Mouse (Mus musculus): ENCODE data around the gene Gm20388. TPM values are rescaled to one million over a fixed set of nuclear protein-coding genes. Genes with fewer than 3 reads are reported as not detected.
A peak's percentile ranks its signal among the peaks of the same experiment; 100 is the strongest.

Gene Gm20388
- polyA plus RNA-seq, 1 experiment from 2014 or later: 3.6 TPM

- Histone ChIP-seq H3K4me1 (peaks cover 85% of the 10 kb centered on the region), H3K27ac (replicated peaks) (peak overlapping the region; percentile 85), H3K27me3 (replicated peaks; ENCODE audit: low read depth, poor library complexity, severe bottlenecking) (peaks cover 40% of the 10 kb centered on the region), H3K4me3 (peak overlapping the region; percentile 11; the same call in 1 of the 2 replicates), H3K9me3 (no peaks in the 10 kb centered on the region), H3K36me3 (replicated peaks) (no peaks in the 10 kb centered on the region)
- peak; percentile 59 for DNase-seq (ENCODE audit: low spot score)
- WGBS: 30% methylated on average over 5 of the region's 5 CpGs
These were observed 371.8 kb downstream of the Gm20388 start for GRCm38 (mm10) chr8:120282465-120282864.

GRCm38 (mm10) chr8:120284265-120284664 lies 373.6 kb downstream of the Gm20388 start:
- DNase-seq (ENCODE audit: low spot score): no peak
- Histone ChIP-seq H3K4me3 (peak overlapping the region; percentile 25; the same call in 1 of the 2 replicates), H3K9me3 (no peaks in the 10 kb centered on the region), H3K4me1 (peaks cover 85% of the 10 kb centered on the region), H3K36me3 (replicated peaks) (no peaks in the 10 kb centered on the region), H3K27me3 (replicated peaks; ENCODE audit: low read depth, poor library complexity, severe bottlenecking) (peaks cover 22% of the 10 kb centered on the region; the same call in 1 of the 2 replicates), H3K27ac (replicated peaks) (peak overlapping the region; percentile 85)
- WGBS: 29% methylated on average over 9 of the region's 9 CpGs

DNA sequence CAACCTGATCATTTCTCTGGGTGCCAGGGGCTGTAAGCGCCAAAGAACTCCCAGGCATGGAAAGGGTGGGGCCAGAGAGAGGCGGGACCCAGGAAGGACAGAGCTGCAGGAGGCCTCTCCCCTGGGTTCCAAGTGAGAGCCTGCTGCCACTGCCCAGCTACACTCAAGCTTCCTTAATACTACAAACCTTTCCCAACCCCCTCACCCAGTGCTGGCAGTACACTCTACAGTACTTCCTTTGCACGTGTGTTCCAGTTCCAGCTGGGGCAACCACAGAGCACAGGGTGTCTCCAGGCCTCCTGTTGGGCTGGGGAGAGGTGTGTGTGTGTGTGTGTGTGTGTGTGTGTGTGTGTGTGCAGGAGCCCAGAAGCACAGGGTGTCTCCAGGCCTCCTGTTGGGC lies 374.4 kb downstream of the Gm20388 start:
- whole genome bisulfite sequencing: 43% methylated on average over 3 of the region's 3 CpGs
- no peaks in the 10 kb centered on the region for H3K9me3 ChIP-seq
- H3K27ac ChIP-seq (replicated peaks): peak overlapping the region; percentile 85
- peaks cover 89% of the 10 kb centered on the region for H3K4me1 ChIP-seq
- no peak for DNase-seq (ENCODE audit: low spot score)
- H3K36me3 ChIP-seq (replicated peaks): no peaks in the 10 kb centered on the region
- H3K4me3 ChIP-seq: no peak overlapping the region
- peaks cover 28% of the 10 kb centered on the region; the same call in 1 of the 2 replicates for H3K27me3 ChIP-seq (replicated peaks; ENCODE audit: low read depth, poor library complexity, severe bottlenecking)

DNA sequence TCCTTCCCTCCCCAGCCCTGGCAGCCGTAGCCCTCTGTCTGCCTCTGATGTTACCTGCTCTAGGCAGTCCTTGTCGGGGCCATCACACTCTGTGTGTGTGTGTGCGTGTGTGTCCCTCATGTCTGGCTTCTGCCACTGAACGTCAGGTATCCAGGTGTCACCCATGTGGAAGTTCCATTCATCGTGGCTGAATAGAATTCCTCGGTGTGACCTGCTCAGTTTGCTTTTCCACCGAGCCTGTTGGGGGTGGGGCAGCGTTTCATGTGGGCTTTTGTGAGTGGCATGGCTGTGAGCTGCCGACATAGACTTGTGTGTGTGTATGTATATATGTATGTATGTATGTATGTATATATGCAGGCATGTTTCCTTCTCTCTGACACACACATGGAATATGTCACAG lies 375.2 kb downstream of the Gm20388 start:
- WGBS: 80% methylated on average over 9 of the region's 9 CpGs
- Histone ChIP-seq H3K4me3 (no peak overlapping the region), H3K36me3 (replicated peaks) (no peaks in the 10 kb centered on the region), H3K27ac (replicated peaks) (0 out of 2 replicates have a peak overlapping the region, but pooled peaks have one; percentile 40), H3K9me3 (no peaks in the 10 kb centered on the region), H3K27me3 (replicated peaks; ENCODE audit: low read depth, poor library complexity, severe bottlenecking) (peaks cover 29% of the 10 kb centered on the region; the same call in 1 of the 2 replicates), H3K4me1 (peaks cover 89% of the 10 kb centered on the region)
- no peak for DNase-seq (ENCODE audit: low spot score)

DNA sequence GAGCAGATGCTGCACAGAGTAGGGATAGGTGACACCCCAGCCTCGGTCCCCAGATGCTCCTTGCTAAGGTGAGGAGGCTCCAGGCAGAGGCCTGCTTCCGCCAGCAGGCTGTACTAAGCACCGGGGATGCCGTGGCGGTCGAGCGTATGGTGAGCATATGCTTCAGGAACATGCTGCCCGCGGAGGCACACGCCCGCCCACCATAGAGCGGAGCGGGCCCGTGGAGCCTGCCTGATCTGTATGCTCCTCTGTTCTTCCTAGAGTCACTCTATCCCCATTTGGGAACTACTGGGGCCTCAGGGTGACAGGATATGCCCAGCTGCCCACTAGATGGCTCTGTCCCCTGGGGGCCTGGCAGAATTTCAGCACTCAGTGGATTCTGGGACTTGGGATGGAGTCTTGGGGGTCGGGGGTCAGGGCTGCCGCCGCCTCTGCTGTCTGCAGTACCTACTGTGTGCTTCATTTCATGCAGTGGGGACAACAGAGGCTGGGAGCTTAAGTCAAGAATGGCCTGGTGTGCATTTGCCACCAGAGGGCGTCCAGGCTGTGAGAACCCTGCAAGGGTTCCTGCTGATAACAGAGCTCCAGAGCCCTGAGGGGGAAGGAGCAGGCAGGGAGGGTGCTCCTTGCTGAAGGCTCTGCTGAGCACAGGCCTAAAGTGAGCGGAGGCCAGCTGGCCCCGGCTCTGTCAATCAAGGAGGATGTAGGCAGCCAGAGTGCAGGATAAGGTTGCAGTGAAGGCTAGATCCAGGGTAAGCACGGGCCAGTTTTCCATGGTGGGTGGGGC lies 377.7 kb downstream of the Gm20388 start:
- peak overlapping the region; percentile 79 for H3K27ac ChIP-seq (replicated peaks)
- no peaks in the 10 kb centered on the region for H3K36me3 ChIP-seq (replicated peaks)
- no peaks in the 10 kb centered on the region for H3K9me3 ChIP-seq
- H3K4me1 ChIP-seq: peaks cover 89% of the 10 kb centered on the region
- peaks cover 43% of the 10 kb centered on the region; the same call in 1 of the 2 replicates for H3K27me3 ChIP-seq (replicated peaks; ENCODE audit: low read depth, poor library complexity, severe bottlenecking)
- 31% methylated on average over 21 of the region's 21 CpGs for WGBS
- H3K4me3 ChIP-seq: 0 out of 2 replicates have a peak overlapping the region, but pooled peaks have one; percentile 4
- peak; percentile 74 for DNase-seq (ENCODE audit: low spot score)

- Histone ChIP-seq H3K27me3 (replicated peaks; ENCODE audit: low read depth, poor library complexity, severe bottlenecking) (peaks cover 39% of the 10 kb centered on the region; the same call in 1 of the 2 replicates), H3K4me1 (peaks cover 89% of the 10 kb centered on the region), H3K9me3 (no peaks in the 10 kb centered on the region), H3K4me3 (no peak overlapping the region; the same call in 1 of the 2 replicates), H3K27ac (replicated peaks) (peak overlapping the region; percentile 79), H3K36me3 (replicated peaks) (no peaks in the 10 kb centered on the region)
- 85% methylated on average over 7 of the region's 7 CpGs for WGBS
- DNase-seq (ENCODE audit: low spot score): no peak
These were observed 378.6 kb downstream of the Gm20388 start for GRCm38 (mm10) chr8:120289191-120289590.

DNA sequence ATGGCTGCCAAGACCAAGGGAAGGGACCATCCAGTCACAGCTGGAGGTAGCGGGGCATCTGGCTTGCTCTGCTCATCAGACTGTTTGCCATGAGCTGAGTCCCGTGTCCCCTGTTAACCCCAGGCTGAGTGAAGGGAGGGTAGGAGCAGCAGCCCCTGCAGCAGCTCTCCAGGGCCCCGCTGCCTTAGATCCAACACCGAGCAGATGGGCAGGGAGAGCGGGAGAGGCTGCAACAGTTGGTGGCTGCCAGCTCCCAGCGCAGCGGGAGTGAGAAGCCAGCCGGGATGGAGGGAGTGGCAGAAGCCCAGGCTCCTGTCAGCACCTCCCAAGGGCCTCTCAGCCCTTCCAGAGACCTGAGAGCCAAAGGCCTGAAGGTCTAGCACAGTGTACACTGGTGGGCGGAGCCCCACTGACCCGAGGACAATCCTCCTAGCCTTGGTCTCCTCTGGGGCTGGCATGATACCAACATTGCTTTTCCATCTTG lies 379.1 kb downstream of the Gm20388 start:
- no peak overlapping the region; the same call in 1 of the 2 replicates for H3K4me3 ChIP-seq
- peaks cover 39% of the 10 kb centered on the region; the same call in 1 of the 2 replicates for H3K27me3 ChIP-seq (replicated peaks; ENCODE audit: low read depth, poor library complexity, severe bottlenecking)
- peak overlapping the region; percentile 73 for H3K27ac ChIP-seq (replicated peaks)
- 42% methylated on average over 10 of the region's 10 CpGs for WGBS
- no peaks in the 10 kb centered on the region for H3K9me3 ChIP-seq
- H3K4me1 ChIP-seq: peaks cover 89% of the 10 kb centered on the region
- H3K36me3 ChIP-seq (replicated peaks): no peaks in the 10 kb centered on the region
- no peak for DNase-seq (ENCODE audit: low spot score)

- peaks cover 39% of the 10 kb centered on the region; the same call in 1 of the 2 replicates for H3K27me3 ChIP-seq (replicated peaks; ENCODE audit: low read depth, poor library complexity, severe bottlenecking)
- H3K36me3 ChIP-seq (replicated peaks): no peaks in the 10 kb centered on the region
- 68% methylated on average over 15 of the region's 15 CpGs for WGBS
- H3K4me1 ChIP-seq: peaks cover 89% of the 10 kb centered on the region
- no peaks in the 10 kb centered on the region for H3K9me3 ChIP-seq
- peak overlapping the region; percentile 73 for H3K27ac ChIP-seq (replicated peaks)
- no peak overlapping the region for H3K4me3 ChIP-seq
- no peak for DNase-seq (ENCODE audit: low spot score)
These were observed 380.0 kb downstream of the Gm20388 start for GRCm38 (mm10) chr8:120290614-120291013.

DNA sequence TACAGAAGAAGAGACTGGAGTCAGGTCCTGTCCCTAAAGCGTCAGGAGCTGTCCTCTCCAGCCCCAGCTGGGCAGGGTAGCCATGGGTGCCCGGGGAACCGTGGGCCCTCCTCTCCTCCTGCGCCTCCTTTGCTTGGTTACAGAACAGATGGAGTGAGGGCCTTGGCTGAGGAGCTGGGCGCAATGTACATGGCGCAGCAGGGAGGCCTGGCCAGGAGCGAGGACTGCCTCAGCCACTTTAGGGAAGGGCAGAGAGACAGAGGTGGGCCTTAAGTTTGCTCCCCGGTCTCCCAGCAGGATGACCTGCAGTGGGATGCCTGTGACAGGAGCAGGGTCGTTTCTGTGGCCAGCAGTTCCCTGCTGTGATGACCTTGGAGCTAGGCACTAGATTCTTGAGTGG lies 381.0 kb downstream of the Gm20388 start:
- Histone ChIP-seq H3K27me3 (replicated peaks; ENCODE audit: low read depth, poor library complexity, severe bottlenecking) (peaks cover 37% of the 10 kb centered on the region; the same call in 1 of the 2 replicates), H3K36me3 (replicated peaks) (no peaks in the 10 kb centered on the region), H3K4me1 (peaks cover 93% of the 10 kb centered on the region), H3K27ac (replicated peaks) (peak overlapping the region; percentile 85), H3K4me3 (peak overlapping the region; percentile 31; the same call in 1 of the 2 replicates), H3K9me3 (no peaks in the 10 kb centered on the region)
- 86% methylated on average over 9 of the region's 9 CpGs for WGBS
- DNase-seq (ENCODE audit: low spot score): no peak

GRCm38 (mm10) chr8:120292316-120293107 lies 381.9 kb downstream of the Gm20388 start:
- peak overlapping the region; percentile 31; the same call in 1 of the 2 replicates for H3K4me3 ChIP-seq
- H3K9me3 ChIP-seq: no peaks in the 10 kb centered on the region
- H3K4me1 ChIP-seq: peaks cover 100% of the 10 kb centered on the region
- WGBS: 64% methylated on average over 8 of the region's 8 CpGs
- no peaks in the 10 kb centered on the region for H3K36me3 ChIP-seq (replicated peaks)
- H3K27ac ChIP-seq (replicated peaks): peak overlapping the region; percentile 85
- peaks cover 38% of the 10 kb centered on the region; the same call in 1 of the 2 replicates for H3K27me3 ChIP-seq (replicated peaks; ENCODE audit: low read depth, poor library complexity, severe bottlenecking)
- DNase-seq (ENCODE audit: low spot score): no peak

DNA sequence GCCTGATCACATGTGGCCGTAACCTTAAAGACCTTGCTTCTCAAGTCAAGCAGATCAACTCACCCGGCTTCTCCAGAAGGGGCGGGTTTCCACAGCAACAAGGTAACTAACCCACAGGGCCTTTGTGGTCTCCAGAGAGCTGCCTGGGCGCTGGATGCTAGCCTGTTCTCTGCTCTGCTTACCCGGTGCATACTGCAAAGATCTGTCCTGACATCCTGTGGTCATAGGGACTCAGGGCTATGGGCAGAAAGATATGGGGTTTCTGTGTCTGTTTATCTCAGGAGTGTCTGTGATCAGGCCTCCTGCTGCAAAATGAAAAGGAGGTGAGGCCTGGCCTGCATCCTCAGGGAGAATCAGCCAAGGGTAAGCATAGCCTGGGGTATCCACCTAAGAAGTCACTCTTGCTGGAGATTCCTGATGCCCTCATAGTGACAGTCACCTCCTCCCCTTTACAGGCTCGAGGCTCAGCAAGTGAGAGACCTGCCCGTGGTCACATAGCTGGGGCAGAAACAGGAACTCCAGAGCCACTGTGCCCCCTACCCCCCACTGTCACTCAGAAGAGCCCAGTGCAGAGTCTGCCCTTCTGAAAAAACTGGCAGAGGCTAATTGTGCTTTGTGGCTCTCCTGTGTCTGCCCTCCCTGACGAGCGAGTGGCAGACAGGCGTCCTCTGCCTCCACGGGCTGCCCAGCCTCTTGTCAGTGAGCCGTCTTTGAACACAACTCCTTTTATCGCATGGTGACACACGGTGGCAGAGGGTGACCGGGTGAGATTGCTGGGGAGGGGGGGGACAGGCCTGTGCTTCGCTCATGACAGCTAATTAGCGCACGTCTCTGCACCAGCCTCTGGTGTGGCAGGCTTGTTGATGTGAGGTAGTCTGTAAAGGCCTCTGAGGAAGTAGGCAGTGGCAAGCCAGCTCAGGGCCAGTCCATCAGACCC lies 383.0 kb downstream of the Gm20388 start:
- DNase-seq (ENCODE audit: low spot score): no peak
- H3K27ac ChIP-seq (replicated peaks): peak overlapping the region; percentile 85
- no peaks in the 10 kb centered on the region for H3K36me3 ChIP-seq (replicated peaks)
- peaks cover 100% of the 10 kb centered on the region for H3K4me1 ChIP-seq
- H3K4me3 ChIP-seq: peak overlapping the region; percentile 31
- WGBS: 23% methylated on average over 18 of the region's 18 CpGs
- no peaks in the 10 kb centered on the region for H3K9me3 ChIP-seq
- peaks cover 38% of the 10 kb centered on the region; the same call in 1 of the 2 replicates for H3K27me3 ChIP-seq (replicated peaks; ENCODE audit: low read depth, poor library complexity, severe bottlenecking)

All from embryonic facial prominence, embryonic 10.5 days (tissue).